Mouse (Mus musculus) urinary bladder, postnatal 36 days (tissue): Measurements from ENCODE around the gene Coq10b.
A peak's percentile ranks its signal among the peaks of the same experiment; 100 is the strongest.
"Not testable (repeated sequence)": the region's sequence is repeated elsewhere in the genome, so short reads cannot be mapped to it uniquely, and the experiment has no call there.

Experiments
- DNase-seq, 2 experiments: peaks; one replicate each; pipeline ENCODE4 v3.0.0; 2022; ENCODE audit warnings: low spot score in 2 of 2, mixed read lengths in 1 of 2

Coq10b gene

GRCm38 (mm10) chr1:55052355-55052953 lies at the start of gene Coq10b:
Gene Coq10b, plus strand, starts transcription at chr1:55052770.
- peak; percentile 99 for DNase-seq

- DNase-seq = not testable (repeated sequence)
Measured at GRCm38 (mm10) chr1:55008313-55008712, 44.3 kb upstream of the Coq10b start.

- no peak for DNase-seq
Measured at GRCm38 (mm10) chr1:55012513-55012912, 40.1 kb upstream of the Coq10b start.

- DNase-seq = no peak
Measured at GRCm38 (mm10) chr1:55021907-55022306, 30.7 kb upstream of the Coq10b start.

GRCm38 (mm10) chr1:55025656-55026430 lies 26.7 kb upstream of the Coq10b start:
- no peak for DNase-seq

GRCm38 (mm10) chr1:55026444-55027252 lies 25.9 kb upstream of the Coq10b start:
- no peak for DNase-seq

GRCm38 (mm10) chr1:55027253-55027801 lies 25.2 kb upstream of the Coq10b start, which contains the start of gene Sf3b1:
Gene Sf3b1, minus strand, starts transcription at chr1:55027481.
- peak; percentile 91 to 97 for DNase-seq

- no peak for DNase-seq
Measured at GRCm38 (mm10) chr1:55027966-55028365, 24.6 kb upstream of the Coq10b start.

GRCm38 (mm10) chr1:55028512-55029249 lies 23.9 kb upstream of the Coq10b start:
- no peak for DNase-seq

GRCm38 (mm10) chr1:55029446-55029845 lies 23.1 kb upstream of the Coq10b start:
- DNase-seq = no peak

GRCm38 (mm10) chr1:55031026-55031779 lies 21.4 kb upstream of the Coq10b start:
- no peak for DNase-seq

GRCm38 (mm10) chr1:55039944-55040343 lies 12.6 kb upstream of the Coq10b start:
- no peak for DNase-seq

GRCm38 (mm10) chr1:55041691-55042090 lies 10.9 kb upstream of the Coq10b start:
- no peak for DNase-seq

- no peak for DNase-seq
Measured at GRCm38 (mm10) chr1:55042246-55042645, 10.3 kb upstream of the Coq10b start.

GRCm38 (mm10) chr1:55043164-55043563 lies 9.4 kb upstream of the Coq10b start:
- no peak for DNase-seq

- DNase-seq = no peak
Measured at GRCm38 (mm10) chr1:55048841-55049587, 3.6 kb upstream of the Coq10b start.

GRCm38 (mm10) chr1:55051671-55052070 lies 899 bp upstream of the Coq10b start:
- no peak for DNase-seq

GRCm38 (mm10) chr1:55053005-55053404 lies 435 bp downstream of the Coq10b start:
- peak in 1 of 2 experiments; percentile 86 for DNase-seq

- no peak for DNase-seq
Measured at GRCm38 (mm10) chr1:55053596-55053995, 1.0 kb downstream of the Coq10b start.
